Mouse (Mus musculus) layer of hippocampus, postnatal 10 days (tissue): ENCODE data around the gene Ube2a. TPM values are rescaled to one million over a fixed set of nuclear protein-coding genes. Genes with fewer than 3 reads are reported as not detected.
A peak's percentile ranks its signal among the peaks of the same experiment; 100 is the strongest.
"Not testable (repeated sequence)": the region's sequence is repeated elsewhere in the genome, so short reads cannot be mapped to it uniquely, and the experiment has no call there.

ENCODE experiments used
- DNase-seq, 2 experiments: peaks; one replicate each; pipeline ENCODE4 v3.0.0; 2021; ENCODE audit warnings: low spot score in 2 of 2
- total RNA-seq, 2 experiments: library from RNA; stranded (reverse); gene quantifications; 2 replicates each; pipeline ENCODE4 v1.2.3; 2021

The Ube2a gene
- total RNA-seq, 2 experiments from 2014 or later: 56.7 to 60.6 TPM

GRCm38 (mm10) chrX:36898931-36899330 lies 25.2 kb downstream of the Ube2a start:
- not testable (repeated sequence) for DNase-seq

- no peak for DNase-seq
These were observed 28.0 kb downstream of the Ube2a start for GRCm38 (mm10) chrX:36901655-36902054.

GRCm38 (mm10) chrX:36902321-36903114 lies 28.8 kb downstream of the Ube2a start, which contains the start of gene Nkrf:
TSS of gene Nkrf (minus strand) at chrX:36902899.
- peak; percentile 34 to 57 for DNase-seq

- DNase-seq: peak; percentile 89 to 93
These were observed 29.5 kb downstream of the Ube2a start for GRCm38 (mm10) chrX:36903115-36903768.

- no peak for DNase-seq
These were observed 32.8 kb downstream of the Ube2a start for GRCm38 (mm10) chrX:36906539-36906938.

GRCm38 (mm10) chrX:36911343-36911742 lies 37.6 kb downstream of the Ube2a start:
- DNase-seq: peak; percentile 46 to 56

GRCm38 (mm10) chrX:36917749-36918148 lies 44.0 kb downstream of the Ube2a start:
- DNase-seq: no peak

- no peak for DNase-seq
These were observed 47.6 kb downstream of the Ube2a start for GRCm38 (mm10) chrX:36921346-36921745.

- no peak for DNase-seq
These were observed 55.1 kb downstream of the Ube2a start for GRCm38 (mm10) chrX:36928791-36929190.

- no peak for DNase-seq
These were observed 56.0 kb downstream of the Ube2a start for GRCm38 (mm10) chrX:36929694-36930093.

GRCm38 (mm10) chrX:36930574-36930973 lies 56.9 kb downstream of the Ube2a start:
- peak in 1 of 2 experiments; percentile 15 for DNase-seq

Other genes starting within 250 kb of the Ube2a start
- gene Akap17b, start 228.5 kb upstream of the Ube2a start, total RNA-seq: 1 to 10 TPM; 9.0 to 9.8 TPM
- under 1 TPM; 0.40 to 0.64 TPM for gene Slc25a43, start 130.2 kb upstream of the Ube2a start, total RNA-seq
- 100 to 1,000 TPM; 343 to 357 TPM for gene Slc25a5, start 78.2 kb upstream of the Ube2a start, total RNA-seq
- gene C330007P06Rik, start 211 bp downstream of the Ube2a start, total RNA-seq: 10 to 100 TPM; 31.5 to 32.3 TPM
- 10 to 100 TPM; 28.3 to 31.2 TPM for gene Nkrf, start 29.0 kb downstream of the Ube2a start, total RNA-seq
- 10 to 100 TPM; 62.0 to 64.6 TPM for gene Sept6, start 117.9 kb downstream of the Ube2a start, total RNA-seq
- gene Sowahd, start 174.9 kb downstream of the Ube2a start, total RNA-seq: not detected
- 100 to 1,000 TPM; 418 to 424 TPM for gene Rpl39, start 211.5 kb downstream of the Ube2a start, total RNA-seq
- 10 to 100 TPM; 20.7 to 21.6 TPM for gene Upf3b, start 236.4 kb downstream of the Ube2a start, total RNA-seq